Mouse (Mus musculus) embryonic fibroblast, embryonic 13.5 days (primary cell): ENCODE measurements around the gene Cracr2a.

Source experiments
- CTCF ChIP-seq: IDR thresholded peaks from 2 replicates; pipeline ENCODE4 v1.5.1; 2011; ENCODE audit warnings: mild to moderate bottlenecking, control low read depth, low read length, moderate library complexity, borderline replicate concordance; ENCODE audit not compliant: insufficient read depth
- POLR2A ChIP-seq: IDR thresholded peaks from 2 replicates; pipeline ENCODE4 v1.6.1; 2011; ENCODE audit warnings: low read depth, mild to moderate bottlenecking, control low read depth, low read length, moderate library complexity

- TF ChIP-seq CTCF (no peak), POLR2A (no peak)
These were observed 21.5 kb upstream of the Cracr2a start for GRCm38 (mm10) chr6:127539659-127540058.
